Mouse (Mus musculus): ENCODE results near the gene Grn. TPM values are rescaled to one million over a fixed set of nuclear protein-coding genes. Genes with fewer than 3 reads are reported as not detected.

The Grn gene
- polyA plus RNA-seq, 1 experiment from 2014 or later: 77.3 TPM

DNA sequence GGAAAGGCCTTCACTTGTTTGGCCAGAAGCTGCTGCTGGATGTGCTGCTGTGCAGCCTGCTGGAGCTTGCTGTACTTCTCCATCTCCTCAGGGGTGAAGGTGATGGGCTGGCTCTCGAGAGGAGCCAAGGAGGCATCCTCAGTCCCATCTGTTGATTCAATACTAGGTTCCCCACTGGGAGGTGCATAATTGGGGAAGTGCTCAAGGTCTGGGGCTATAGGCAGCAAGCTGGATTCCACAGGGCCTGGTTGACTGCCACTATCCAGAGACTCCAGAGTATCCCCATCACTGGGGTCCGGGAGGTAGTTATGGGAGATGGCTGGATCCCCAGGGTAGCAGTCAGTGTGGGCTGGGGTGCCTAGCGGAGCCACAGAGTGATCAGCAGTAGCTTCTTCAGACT is 48.6 kb downstream of the Grn start:
- H3K27ac ChIP-seq: no peak overlapping the region
- no peak for ATAC-seq (ENCODE audit: low FRiP score)
- H3K9ac ChIP-seq: no peak overlapping the region
- H3K4me1 ChIP-seq (replicated peaks): no peaks in the 10 kb centered on the region
- H3K27me3 ChIP-seq: no peaks in the 10 kb centered on the region
- H3K9me3 ChIP-seq: no peaks in the 10 kb centered on the region
- peaks cover 79% of the 10 kb centered on the region for H3K36me3 ChIP-seq
- WGBS: 91% methylated on average over 3 of the region's 3 CpGs
- H3K4me2 ChIP-seq: no peak overlapping the region
- H3K4me3 ChIP-seq: no peak overlapping the region

DNA sequence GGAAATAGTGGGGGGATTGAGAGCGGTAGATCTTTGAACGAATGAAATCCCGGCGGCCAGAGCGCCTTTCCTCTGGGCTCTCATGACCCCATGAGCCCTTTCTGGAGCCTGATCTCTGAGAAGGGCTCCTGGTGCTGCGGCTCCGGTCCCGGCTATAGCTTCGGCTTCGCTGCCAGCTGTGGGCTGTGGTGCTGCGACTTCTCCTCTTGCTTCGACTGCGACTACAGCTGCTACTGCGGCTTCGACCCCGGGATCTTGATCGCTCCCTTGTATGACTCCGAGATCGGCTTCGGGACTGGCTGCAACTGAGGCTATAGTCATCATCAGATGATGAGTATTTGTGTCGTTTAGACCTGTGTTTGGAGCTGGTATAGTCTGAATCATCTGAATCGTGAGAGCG is 49.5 kb downstream of the Grn start:
- Histone ChIP-seq H3K9ac (no peak overlapping the region), H3K36me3 (peaks cover 77% of the 10 kb centered on the region), H3K9me3 (no peaks in the 10 kb centered on the region), H3K4me3 (no peak overlapping the region), H3K4me1 (replicated peaks) (no peaks in the 10 kb centered on the region), H3K4me2 (no peak overlapping the region), H3K27ac (no peak overlapping the region), H3K27me3 (no peaks in the 10 kb centered on the region)
- WGBS: 96% methylated on average over 23 of the region's 23 CpGs
- ATAC-seq (ENCODE audit: low FRiP score): no peak

DNA sequence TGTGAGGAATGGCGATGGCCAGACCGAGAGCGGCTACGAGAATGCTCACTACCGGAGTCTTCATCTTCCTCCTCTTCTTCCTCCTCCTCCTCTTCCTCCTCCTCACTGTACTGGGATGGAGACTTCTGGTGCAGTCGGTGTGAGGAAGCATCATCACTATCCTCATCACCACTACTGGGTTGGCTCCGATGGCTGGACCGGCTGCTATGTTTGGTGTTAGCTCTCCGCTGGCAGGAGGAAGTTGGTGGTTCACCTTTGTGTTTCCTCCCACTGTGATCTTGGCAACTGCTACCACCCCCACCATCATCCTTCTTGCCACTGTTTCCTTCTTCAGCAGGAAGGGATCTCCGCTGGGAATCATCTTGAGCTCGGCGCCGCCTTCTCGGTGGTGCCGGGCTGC is 50.0 kb downstream of the Grn start:
- no peaks in the 10 kb centered on the region for H3K4me1 ChIP-seq (replicated peaks)
- H3K27me3 ChIP-seq: no peaks in the 10 kb centered on the region
- ATAC-seq (ENCODE audit: low FRiP score): no peak
- no peak overlapping the region for H3K4me2 ChIP-seq
- 95% methylated on average over 15 of the region's 15 CpGs for WGBS
- no peak overlapping the region for H3K9ac ChIP-seq
- no peak overlapping the region for H3K27ac ChIP-seq
- no peak overlapping the region for H3K4me3 ChIP-seq
- H3K9me3 ChIP-seq: no peaks in the 10 kb centered on the region
- peaks cover 79% of the 10 kb centered on the region for H3K36me3 ChIP-seq

DNA sequence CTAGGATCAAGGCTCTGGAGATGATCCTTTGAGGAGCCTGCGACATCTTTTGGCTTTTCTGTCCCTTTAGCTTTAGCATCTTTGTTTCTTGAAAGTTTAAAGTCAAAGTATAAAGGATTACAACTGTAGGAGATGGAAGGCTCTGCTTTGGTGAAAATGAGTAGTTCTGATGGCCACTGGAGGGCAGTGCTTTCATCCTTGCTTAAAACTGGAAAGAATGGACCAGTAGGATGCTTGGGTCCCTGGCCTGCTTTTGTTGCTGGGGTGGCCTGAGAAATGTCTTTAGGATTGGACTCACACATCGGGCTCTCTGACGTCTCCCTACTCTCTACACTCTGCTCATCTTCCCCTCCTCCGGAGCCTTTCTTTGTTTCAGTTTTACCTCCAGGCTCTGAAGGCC is 50.8 kb downstream of the Grn start:
- WGBS: 86% methylated on average over 4 of the region's 4 CpGs
- no peak for ATAC-seq (ENCODE audit: low FRiP score)
- no peak overlapping the region for H3K4me3 ChIP-seq
- H3K36me3 ChIP-seq: peaks cover 79% of the 10 kb centered on the region
- no peaks in the 10 kb centered on the region for H3K27me3 ChIP-seq
- no peaks in the 10 kb centered on the region for H3K9me3 ChIP-seq
- H3K4me1 ChIP-seq (replicated peaks): no peaks in the 10 kb centered on the region
- H3K9ac ChIP-seq: no peak overlapping the region
- H3K27ac ChIP-seq: no peak overlapping the region
- H3K4me2 ChIP-seq: no peak overlapping the region

DNA sequence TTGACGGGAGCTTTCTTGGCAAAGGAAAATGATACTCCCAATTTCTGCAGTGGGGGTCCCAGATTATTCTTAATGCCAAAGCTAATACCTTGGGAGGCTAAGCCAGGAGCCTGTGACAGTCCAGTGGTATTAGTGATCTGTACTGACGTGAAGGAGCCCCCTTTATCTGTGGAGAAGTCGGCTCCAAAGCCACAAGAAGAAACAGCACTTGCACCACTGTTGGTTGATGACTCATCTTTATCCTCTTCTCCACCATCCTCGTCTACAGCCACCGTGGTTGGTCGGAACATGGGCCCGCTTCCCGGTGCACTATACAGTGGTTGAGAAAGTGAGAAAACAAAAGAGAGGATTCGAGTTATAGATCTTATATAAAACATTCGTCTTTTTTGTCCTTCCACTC is 51.7 kb downstream of the Grn start:
- Histone ChIP-seq H3K4me3 (no peak overlapping the region), H3K9me3 (no peaks in the 10 kb centered on the region), H3K9ac (no peak overlapping the region), H3K27me3 (no peaks in the 10 kb centered on the region), H3K36me3 (peaks cover 83% of the 10 kb centered on the region), H3K4me2 (no peak overlapping the region), H3K4me1 (replicated peaks) (no peaks in the 10 kb centered on the region), H3K27ac (no peak overlapping the region)
- 96% methylated on average over 10 of the region's 10 CpGs for WGBS
- ATAC-seq (ENCODE audit: low FRiP score): no peak

Small RNAs within 50 kb of the gene (microRNA-seq; reads per million reads assigned to microRNA genes)
- not detected for gene Mir6930

Other genes starting within 250 kb of the Grn start
- gene Lsm12, start 245.0 kb upstream of the Grn start, polyA plus RNA-seq (2015; fragmentation: Nextera tagmentation; extraction: Ambion mirVana): 144 and 148 TPM in 2 replicates
- 30.0 and 37.2 TPM in 2 replicates for gene G6pc3, start 240.7 kb upstream of the Grn start, polyA plus RNA-seq (2015; fragmentation: Nextera tagmentation; extraction: Ambion mirVana)
- 82.0 and 85.4 TPM in 2 replicates for gene Hdac5, start 200.1 kb upstream of the Grn start, polyA plus RNA-seq (2015; fragmentation: Nextera tagmentation; extraction: Ambion mirVana)
- 3.8 TPM in 2 replicates for gene BC030867, start 181.4 kb upstream of the Grn start, polyA plus RNA-seq (2015; fragmentation: Nextera tagmentation; extraction: Ambion mirVana)
- gene Asb16, start 161.6 kb upstream of the Grn start, polyA plus RNA-seq (2015; fragmentation: Nextera tagmentation; extraction: Ambion mirVana): not detected in 2 replicates
- gene Tmub2, start 145.4 kb upstream of the Grn start, polyA plus RNA-seq (2015; fragmentation: Nextera tagmentation; extraction: Ambion mirVana): 81.3 and 82.8 TPM in 2 replicates
- 29.2 and 29.9 TPM in 2 replicates for gene Atxn7l3, start 133.7 kb upstream of the Grn start, polyA plus RNA-seq (2015; fragmentation: Nextera tagmentation; extraction: Ambion mirVana)
- gene Ubtf, start 110.6 kb upstream of the Grn start, polyA plus RNA-seq (2015; fragmentation: Nextera tagmentation; extraction: Ambion mirVana): 77.1 and 82.7 TPM in 2 replicates
- gene Slc4a1, start 64.1 kb upstream of the Grn start, polyA plus RNA-seq (2015; fragmentation: Nextera tagmentation; extraction: Ambion mirVana): 4.4 and 5.0 TPM in 2 replicates
- 135 and 144 TPM in 2 replicates for gene Rundc3a, start 36.9 kb upstream of the Grn start, polyA plus RNA-seq (2015; fragmentation: Nextera tagmentation; extraction: Ambion mirVana)
- gene Slc25a39, start 22.4 kb upstream of the Grn start, polyA plus RNA-seq (2015; fragmentation: Nextera tagmentation; extraction: Ambion mirVana): 139 and 147 TPM in 2 replicates
- 15.9 and 17.1 TPM in 2 replicates for gene Fam171a2, start 17.4 kb downstream of the Grn start, polyA plus RNA-seq (2015; fragmentation: Nextera tagmentation; extraction: Ambion mirVana)
- 5.9 and 6.2 TPM in 2 replicates for gene Itga2b, start 39.8 kb downstream of the Grn start, polyA plus RNA-seq (2015; fragmentation: Nextera tagmentation; extraction: Ambion mirVana)
- 83.4 and 86.1 TPM in 2 replicates for gene Gpatch8, start 126.1 kb downstream of the Grn start, polyA plus RNA-seq (2015; fragmentation: Nextera tagmentation; extraction: Ambion mirVana)
- 2.8 and 5.3 TPM in 2 replicates for gene Gm11627, start 149.1 kb downstream of the Grn start, polyA plus RNA-seq (2015; fragmentation: Nextera tagmentation; extraction: Ambion mirVana)
- gene Fzd2, start 174.1 kb downstream of the Grn start, polyA plus RNA-seq (2015; fragmentation: Nextera tagmentation; extraction: Ambion mirVana): 10.5 and 11.8 TPM in 2 replicates
- 0.04 and 0.18 TPM in 2 replicates for gene Meioc, start 233.4 kb downstream of the Grn start, polyA plus RNA-seq (2015; fragmentation: Nextera tagmentation; extraction: Ambion mirVana)